Mouse (Mus musculus): ENCODE measurements around the gene Glra1. TPM values are rescaled to one million over a fixed set of nuclear protein-coding genes. Genes with fewer than 3 reads are reported as not detected.

Gene Glra1
- total RNA-seq, 1 experiment = not detected

- Histone ChIP-seq H3K36me3 (ENCODE audit: control insufficient read depth, insufficient read depth, low read length, poor library complexity, severe bottlenecking) (peaks cover 75% of the 10 kb centered on the region), H3K9ac (ENCODE audit: insufficient read depth, low read depth, low read length, poor library complexity, severe bottlenecking) (no peak overlapping the region), H3K4me1 (ENCODE audit: control insufficient read depth in 2 of 2, insufficient read depth in 2 of 2, low read length in 2 of 2, poor library complexity in 1 of 2) (no peaks in the 10 kb centered on the region; a peak in 1 of 4 replicates), H3K27ac (ENCODE audit: insufficient read depth, low read depth, low read length, poor library complexity, severe bottlenecking) (no peak overlapping the region), H3K4me3 (ENCODE audit: insufficient read depth in 1 of 2, low read depth in 1 of 2, low read length in 2 of 2, poor library complexity in 1 of 2, severe bottlenecking in 1 of 2) (no peak overlapping the region), H3K9me3 (ENCODE audit: control insufficient read depth, insufficient read depth, low read depth, low read length) (no peaks in the 10 kb centered on the region)
- TF ChIP-seq CHD2 (IDR thresholded peaks at IDR 0.05; ENCODE audit: low read depth, low read length) = no peak
- TF ChIP-seq ZC3H11A (IDR thresholded peaks at IDR 0.05; ENCODE audit: borderline replicate concordance, low read depth, low read length) = no peak
- no peak for TF ChIP-seq MAFK (IDR thresholded peaks at IDR 0.05; ENCODE audit: insufficient read depth, low read depth, low read length)
- no peak for TF ChIP-seq HCFC1 (IDR thresholded peaks at IDR 0.05; ENCODE audit: borderline replicate concordance, insufficient read depth, low read length)
- TF ChIP-seq ZNF384 (IDR thresholded peaks at IDR 0.05; ENCODE audit: low read depth, low read length) = no peak
- no peak for DNase-seq (ENCODE audit: low read depth, low spot score)
- in situ Hi-C loops (cut with MboI; ENCODE audit: low sequenced_read_pairs in 2 of 2, unreplicated experiment in 2 of 2) = no loop called here
Observed at GRCm38 (mm10) chr11:55496158-55496557, 111.8 kb downstream of the Glra1 start.

- H3K4me1 ChIP-seq (ENCODE audit: control insufficient read depth in 2 of 2, insufficient read depth in 2 of 2, low read length in 2 of 2, poor library complexity in 1 of 2) = peaks cover 2 to 4% of the 10 kb centered on the region in 2 experiments; a peak in 2 of 4 replicates
- no peaks in the 10 kb centered on the region for H3K9me3 ChIP-seq (ENCODE audit: control insufficient read depth, insufficient read depth, low read depth, low read length)
- no peak for DNase-seq (ENCODE audit: low read depth, low spot score)
- no peak overlapping the region for H3K27ac ChIP-seq (ENCODE audit: insufficient read depth, low read depth, low read length, poor library complexity, severe bottlenecking)
- TF ChIP-seq HCFC1 (IDR thresholded peaks at IDR 0.05; ENCODE audit: borderline replicate concordance, insufficient read depth, low read length) (no peak), MAFK (IDR thresholded peaks at IDR 0.05; ENCODE audit: insufficient read depth, low read depth, low read length) (no peak), CHD2 (IDR thresholded peaks at IDR 0.05; ENCODE audit: low read depth, low read length) (no peak), ZC3H11A (IDR thresholded peaks at IDR 0.05; ENCODE audit: borderline replicate concordance, low read depth, low read length) (no peak), ZNF384 (IDR thresholded peaks at IDR 0.05; ENCODE audit: low read depth, low read length) (no peak)
- in situ Hi-C loops (cut with MboI; ENCODE audit: low sequenced_read_pairs in 2 of 2, unreplicated experiment in 2 of 2) = no loop called here
- peaks cover 66% of the 10 kb centered on the region for H3K36me3 ChIP-seq (ENCODE audit: control insufficient read depth, insufficient read depth, low read length, poor library complexity, severe bottlenecking)
- H3K4me3 ChIP-seq (ENCODE audit: insufficient read depth in 1 of 2, low read depth in 1 of 2, low read length in 2 of 2, poor library complexity in 1 of 2, severe bottlenecking in 1 of 2) = no peak overlapping the region
- H3K9ac ChIP-seq (ENCODE audit: insufficient read depth, low read depth, low read length, poor library complexity, severe bottlenecking) = no peak overlapping the region
Observed at GRCm38 (mm10) chr11:55485443-55485842, 122.6 kb downstream of the Glra1 start.

GRCm38 (mm10) chr11:55473219-55473618 is 134.8 kb downstream of the Glra1 start:
- Histone ChIP-seq H3K9ac (ENCODE audit: insufficient read depth, low read depth, low read length, poor library complexity, severe bottlenecking) (no peak overlapping the region), H3K36me3 (ENCODE audit: control insufficient read depth, insufficient read depth, low read length, poor library complexity, severe bottlenecking) (peaks cover 20% of the 10 kb centered on the region), H3K4me1 (ENCODE audit: control insufficient read depth in 2 of 2, insufficient read depth in 2 of 2, low read length in 2 of 2, poor library complexity in 1 of 2) (peaks cover 4 to 5% of the 10 kb centered on the region in 2 experiments; a peak in 3 of 4 replicates), H3K4me3 (ENCODE audit: insufficient read depth in 1 of 2, low read depth in 1 of 2, low read length in 2 of 2, poor library complexity in 1 of 2, severe bottlenecking in 1 of 2) (peak overlapping the region in 1 of 2 experiments; percentile 4; a peak in 2 of 4 replicates), H3K27ac (ENCODE audit: insufficient read depth, low read depth, low read length, poor library complexity, severe bottlenecking) (no peak overlapping the region), H3K9me3 (ENCODE audit: control insufficient read depth, insufficient read depth, low read depth, low read length) (no peaks in the 10 kb centered on the region)
- TF ChIP-seq MAFK (IDR thresholded peaks at IDR 0.05; ENCODE audit: insufficient read depth, low read depth, low read length) = no peak
- no peak for TF ChIP-seq ZNF384 (IDR thresholded peaks at IDR 0.05; ENCODE audit: low read depth, low read length)
- TF ChIP-seq ZC3H11A (IDR thresholded peaks at IDR 0.05; ENCODE audit: borderline replicate concordance, low read depth, low read length) = no peak
- TF ChIP-seq CHD2 (IDR thresholded peaks at IDR 0.05; ENCODE audit: low read depth, low read length) = no peak
- TF ChIP-seq HCFC1 (IDR thresholded peaks at IDR 0.05; ENCODE audit: borderline replicate concordance, insufficient read depth, low read length) = no peak
- DNase-seq (ENCODE audit: low read depth, low spot score) = no peak
- in situ Hi-C loops (cut with MboI; ENCODE audit: low sequenced_read_pairs in 2 of 2, unreplicated experiment in 2 of 2) = no loop called here

- Histone ChIP-seq H3K36me3 (ENCODE audit: control insufficient read depth, insufficient read depth, low read length, poor library complexity, severe bottlenecking) (peaks cover 20% of the 10 kb centered on the region), H3K4me3 (ENCODE audit: insufficient read depth in 1 of 2, low read depth in 1 of 2, low read length in 2 of 2, poor library complexity in 1 of 2, severe bottlenecking in 1 of 2) (peak overlapping the region; percentile 93 to 96), H3K9ac (ENCODE audit: insufficient read depth, low read depth, low read length, poor library complexity, severe bottlenecking) (peak overlapping the region; percentile 75; the same call in 1 of the 2 replicates), H3K4me1 (ENCODE audit: control insufficient read depth in 2 of 2, insufficient read depth in 2 of 2, low read length in 2 of 2, poor library complexity in 1 of 2) (peaks cover 4 to 5% of the 10 kb centered on the region in 2 experiments; a peak in 3 of 4 replicates), H3K9me3 (ENCODE audit: control insufficient read depth, insufficient read depth, low read depth, low read length) (no peaks in the 10 kb centered on the region), H3K27ac (ENCODE audit: insufficient read depth, low read depth, low read length, poor library complexity, severe bottlenecking) (no peak overlapping the region)
- TF ChIP-seq ZC3H11A (IDR thresholded peaks at IDR 0.05; ENCODE audit: borderline replicate concordance, low read depth, low read length) (no peak), ZNF384 (IDR thresholded peaks at IDR 0.05; ENCODE audit: low read depth, low read length) (no peak), MAFK (IDR thresholded peaks at IDR 0.05; ENCODE audit: insufficient read depth, low read depth, low read length) (no peak), HCFC1 (IDR thresholded peaks at IDR 0.05; ENCODE audit: borderline replicate concordance, insufficient read depth, low read length) (no peak), CHD2 (IDR thresholded peaks at IDR 0.05; ENCODE audit: low read depth, low read length) (no peak)
- in situ Hi-C loops (cut with MboI; ENCODE audit: low sequenced_read_pairs in 2 of 2, unreplicated experiment in 2 of 2) = no loop called here
- no peak for DNase-seq (ENCODE audit: low read depth, low spot score)
Observed at GRCm38 (mm10) chr11:55471467-55471866, 136.5 kb downstream of the Glra1 start.
